Mouse (Mus musculus) urinary bladder, adult 18-20 months (tissue): ENCODE measurements around the gene Tnfrsf8.

Source experiments
- DNase-seq, 2 experiments: peaks; one replicate each; pipeline ENCODE4 v3.0.0; 2022; ENCODE audit warnings: low spot score in 2 of 2, mixed read lengths in 2 of 2

Gene Tnfrsf8

GRCm38 (mm10) chr4:145231732-145232131 is 83.2 kb downstream of the Tnfrsf8 start:
- DNase-seq, result no peak

- DNase-seq, result no peak
Observed at GRCm38 (mm10) chr4:145230647-145231046, 84.3 kb downstream of the Tnfrsf8 start.

- DNase-seq, result no peak
Observed at GRCm38 (mm10) chr4:145229524-145230163, 85.3 kb downstream of the Tnfrsf8 start.

GRCm38 (mm10) chr4:145229051-145229450 is 85.9 kb downstream of the Tnfrsf8 start:
- DNase-seq, result no peak

- DNase-seq, result no peak
Observed at GRCm38 (mm10) chr4:145224613-145225012, 90.4 kb downstream of the Tnfrsf8 start.

- no peak for DNase-seq
Observed at GRCm38 (mm10) chr4:145222064-145222463, 92.9 kb downstream of the Tnfrsf8 start.

GRCm38 (mm10) chr4:145221379-145221778 is 93.6 kb downstream of the Tnfrsf8 start:
- DNase-seq, result no peak

GRCm38 (mm10) chr4:145220001-145220400 is 95.0 kb downstream of the Tnfrsf8 start:
- no peak for DNase-seq

GRCm38 (mm10) chr4:145219240-145219985 is 95.6 kb downstream of the Tnfrsf8 start:
- DNase-seq, result peak in 1 of 2 experiments; percentile 29

GRCm38 (mm10) chr4:145217837-145218236 is 97.1 kb downstream of the Tnfrsf8 start:
- no peak for DNase-seq
